Mouse (Mus musculus): ENCODE data around the gene Raver2. TPM values are rescaled to one million over a fixed set of nuclear protein-coding genes. Genes with fewer than 3 reads are reported as not detected.
A peak's percentile ranks its signal among the peaks of the same experiment; 100 is the strongest.
"Not testable (repeated sequence)": the region's sequence is repeated elsewhere in the genome, so short reads cannot be mapped to it uniquely, and the experiment has no call there.

The Raver2 gene
- total RNA-seq, 2 experiments from 2014 or later, result 3.0 to 3.2 TPM

DNA sequence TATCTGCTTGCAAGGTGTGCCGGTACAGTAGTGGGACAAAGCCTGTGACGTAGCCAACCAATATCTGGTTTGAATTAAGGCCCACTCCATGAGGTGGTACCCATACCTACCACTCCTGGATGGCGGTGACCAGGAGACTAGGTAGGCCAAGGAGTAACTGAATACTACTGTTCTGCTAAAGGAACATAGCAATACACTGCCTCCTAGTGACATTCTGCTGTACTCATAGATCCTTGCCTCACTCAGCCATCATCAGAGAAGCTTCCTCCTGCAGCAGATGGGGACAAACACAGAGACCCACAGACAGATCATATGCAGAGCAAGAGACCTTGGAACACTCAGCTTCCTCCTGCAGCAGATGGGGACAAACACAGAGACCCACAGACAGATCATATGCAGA, 21.8 kb downstream of the Raver2 start:
- intact Hi-C loops (cut with DNase I); DNase-seq: not testable (repeated sequence)

GRCm38 (mm10) chr4:101093292-101093691, 24.5 kb downstream of the Raver2 start:
- DNase-seq, result no peak
- intact Hi-C loops (cut with DNase I), result no loop called here

DNA sequence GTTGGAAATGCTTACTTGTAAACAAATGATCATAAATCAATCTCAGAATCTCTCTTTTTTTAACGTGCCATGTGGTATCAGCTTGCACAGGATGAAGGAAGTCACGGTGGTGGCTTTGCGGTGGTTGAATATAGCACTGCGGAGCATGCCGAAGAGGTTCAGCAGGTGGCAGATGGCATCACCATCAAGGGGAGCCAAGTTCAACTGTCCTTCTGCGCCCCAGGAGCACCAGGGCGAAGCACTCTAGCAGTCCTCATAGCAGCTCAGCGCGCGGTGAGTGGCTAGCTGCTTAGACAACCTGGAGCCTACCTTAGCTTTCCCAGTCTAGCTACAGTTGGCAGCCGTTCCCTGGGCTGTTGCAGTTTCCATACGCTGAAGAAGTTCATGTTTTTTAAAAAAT, 38.3 kb downstream of the Raver2 start:
- no peak for DNase-seq
- intact Hi-C loops (cut with DNase I), result no loop called here

DNA sequence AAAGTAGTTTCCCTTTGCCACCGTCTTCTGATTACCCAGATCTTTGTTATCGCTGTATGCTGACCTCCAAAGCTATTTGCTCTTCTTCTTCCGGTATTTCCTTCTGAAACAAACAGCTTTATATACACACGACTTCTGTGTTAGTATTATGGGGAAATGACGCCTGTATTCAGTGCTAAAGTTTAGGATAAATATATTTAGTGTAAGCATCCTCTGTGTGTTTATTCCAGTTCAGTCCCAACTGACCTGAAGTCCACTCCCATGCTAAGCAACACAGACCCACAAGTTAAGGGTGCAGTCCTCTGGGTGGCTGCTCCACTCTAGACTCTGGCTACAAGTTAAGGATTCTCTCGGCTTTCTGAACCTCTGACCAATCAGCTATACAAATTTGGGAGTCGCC, 52.2 kb downstream of the Raver2 start:
- no peak for DNase-seq
- intact Hi-C loops (cut with DNase I), result no loop called here

GRCm38 (mm10) chr4:101135013-101135412, 66.2 kb downstream of the Raver2 start:
- intact Hi-C loops (cut with DNase I), result no loop called here
- DNase-seq, result no peak

- intact Hi-C loops (cut with DNase I), result no loop called here
- DNase-seq, result no peak
Observed at GRCm38 (mm10) chr4:101135909-101136308, 67.1 kb downstream of the Raver2 start.

- intact Hi-C loops (cut with DNase I), result no loop called here
Observed at GRCm38 (mm10) chr4:101137975-101138374, 69.2 kb downstream of the Raver2 start.

GRCm38 (mm10) chr4:101141768-101142167, 73.0 kb downstream of the Raver2 start:
- no peak for DNase-seq
- intact Hi-C loops (cut with DNase I), result no loop called here

More at GRCm38 (mm10) chr4:101137975-101138374, 69.2 kb downstream of the Raver2 start:
- no peak for DNase-seq

GRCm38 (mm10) chr4:101143901-101144300, 75.1 kb downstream of the Raver2 start:
- intact Hi-C loops (cut with DNase I), result no loop called here
- DNase-seq, result no peak

GRCm38 (mm10) chr4:101144361-101144760, 75.6 kb downstream of the Raver2 start:
- intact Hi-C loops (cut with DNase I), result no loop called here

DNA sequence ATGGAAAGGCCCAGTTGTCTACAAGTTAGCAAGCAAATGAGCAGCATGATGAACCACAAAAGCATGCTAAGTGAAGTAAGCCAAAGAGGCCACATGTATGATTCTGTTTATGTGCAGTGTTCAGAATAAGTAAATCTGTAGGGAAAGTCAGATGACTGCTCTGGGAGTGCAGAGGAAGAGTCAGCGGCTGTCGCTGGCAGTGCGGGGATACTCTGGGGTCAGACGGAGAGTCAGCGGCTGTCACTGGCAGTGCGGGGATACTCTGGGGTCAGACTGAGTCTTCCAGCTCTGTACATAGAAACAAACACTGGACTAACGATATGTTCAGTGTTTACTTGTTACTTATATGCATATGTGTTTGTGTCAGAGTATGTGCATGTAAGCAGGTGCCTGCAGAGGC, 76.0 kb downstream of the Raver2 start:
- intact Hi-C loops (cut with DNase I), result loop anchor here (5.0 kb wide), 1 partner anchor 422 kb away; no protein-coding TSS in a partner anchor
- no peak for DNase-seq

More at GRCm38 (mm10) chr4:101144361-101144760, 75.6 kb downstream of the Raver2 start:
- DNase-seq, result no peak

DNA sequence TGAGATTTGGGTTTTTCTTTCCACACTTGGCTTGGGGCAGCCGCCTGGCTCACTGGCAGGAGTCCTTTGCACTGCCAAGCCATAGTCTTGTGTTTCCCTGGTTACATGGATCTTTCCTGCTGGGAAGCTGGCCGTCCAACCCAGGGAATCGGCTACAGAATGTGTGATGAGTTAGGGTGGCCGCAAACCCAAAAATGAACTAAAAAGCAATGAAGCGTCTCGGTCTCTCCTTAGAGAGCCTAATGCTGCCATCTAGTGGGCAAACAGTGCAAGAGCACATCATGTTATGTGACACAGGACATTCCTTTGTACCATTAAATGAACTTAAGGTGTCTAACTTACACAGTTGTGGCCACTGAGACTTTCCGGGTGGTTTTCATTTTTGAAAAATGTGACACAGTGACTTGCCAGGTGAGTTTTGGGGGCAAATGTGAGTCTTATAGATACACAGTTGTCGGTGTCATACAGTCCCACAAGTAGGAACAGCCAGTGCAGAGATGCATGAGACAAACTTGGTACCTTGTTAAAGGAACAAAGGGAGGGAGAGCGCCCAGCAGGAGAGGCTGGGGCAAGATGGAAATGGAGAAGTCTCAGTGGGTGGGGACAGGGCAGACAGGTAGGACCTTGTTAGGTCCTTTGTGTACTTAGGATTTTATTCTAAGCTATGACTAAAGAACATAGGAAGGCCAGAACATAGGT, 77.4 kb downstream of the Raver2 start:
- intact Hi-C loops (cut with DNase I), result loop anchor here (1.0 to 5.0 kb wide), 3 partner anchors 148 to 558 kb away; no protein-coding TSS in a partner anchor
- DNase-seq, result peak; percentile 75 to 84

DNA sequence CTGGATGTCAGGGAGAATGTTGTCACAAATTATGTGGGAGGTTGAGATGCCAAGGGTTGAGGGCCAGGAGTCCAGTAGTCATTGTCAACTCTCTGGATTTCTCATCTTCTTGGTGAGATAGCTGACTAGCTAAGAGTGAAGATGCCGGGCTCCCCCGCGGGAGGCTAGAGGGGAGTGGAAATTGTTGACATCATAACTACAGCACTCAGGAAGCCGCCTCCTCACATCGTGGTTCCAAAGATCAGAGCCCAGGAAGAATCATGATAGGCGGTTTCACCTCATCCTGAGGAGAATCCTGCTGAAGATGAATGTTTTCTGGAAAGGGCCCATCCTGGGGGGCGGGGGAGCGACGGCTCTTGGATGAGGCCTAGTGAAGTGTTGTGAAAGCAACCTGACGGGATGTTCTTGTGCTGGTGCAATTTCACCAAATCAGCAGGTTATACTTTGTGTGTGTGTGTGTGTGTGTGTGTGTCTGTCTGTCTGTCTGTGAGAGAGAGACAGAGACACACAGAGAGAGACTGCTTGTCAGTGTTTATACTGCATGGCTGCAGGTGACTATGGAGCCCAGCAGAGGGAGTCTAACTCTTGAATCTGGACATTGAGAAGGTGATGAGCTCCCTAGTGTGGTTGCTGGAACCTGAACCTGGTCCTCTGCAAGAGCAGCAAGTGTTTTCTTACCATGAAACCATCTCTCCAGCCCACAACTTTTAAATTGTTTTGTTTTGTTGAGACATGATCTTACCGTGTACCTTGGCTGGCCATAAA, 78.3 kb downstream of the Raver2 start:
- intact Hi-C loops (cut with DNase I), result loop anchor here (1.0 to 5.0 kb wide), 3 partner anchors 149 to 559 kb away; no protein-coding TSS in a partner anchor
- DNase-seq, result no peak

GRCm38 (mm10) chr4:101155541-101155940, 86.8 kb downstream of the Raver2 start:
- intact Hi-C loops (cut with DNase I), result no loop called here
- no peak for DNase-seq

GRCm38 (mm10) chr4:101157476-101157875, 88.7 kb downstream of the Raver2 start:
- DNase-seq, result no peak
- intact Hi-C loops (cut with DNase I), result no loop called here

- intact Hi-C loops (cut with DNase I), result no loop called here
- DNase-seq, result no peak
Observed at GRCm38 (mm10) chr4:101158282-101158681, 89.5 kb downstream of the Raver2 start.

DNA sequence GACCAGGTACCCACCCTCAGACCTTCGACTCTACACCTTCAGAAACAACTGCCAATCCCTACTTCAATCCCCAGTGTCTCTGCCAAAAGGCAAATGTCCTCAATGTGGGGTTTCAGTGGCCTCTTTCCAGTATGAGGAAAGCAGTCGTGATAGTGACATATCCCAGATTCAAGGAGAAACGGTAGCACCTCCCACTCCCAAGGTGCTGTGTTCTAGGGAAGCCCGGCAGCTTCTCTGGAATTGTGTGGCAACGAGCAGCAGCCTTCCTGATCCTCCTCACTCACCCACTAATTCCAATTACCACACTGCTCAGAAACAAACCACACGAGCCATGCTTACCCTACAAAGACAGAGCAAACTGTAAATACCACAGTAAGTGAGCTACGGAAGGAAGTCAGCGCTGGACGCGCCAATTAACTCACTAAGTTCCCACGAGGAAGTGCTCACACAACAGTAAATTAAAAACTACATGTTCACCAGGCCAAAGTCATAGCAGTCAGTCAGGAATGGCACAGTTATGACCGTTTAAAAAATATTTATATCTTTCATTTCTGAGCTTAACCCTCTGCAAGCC, 90.5 kb downstream of the Raver2 start:
- DNase-seq, result no peak
- intact Hi-C loops (cut with DNase I), result no loop called here

DNA sequence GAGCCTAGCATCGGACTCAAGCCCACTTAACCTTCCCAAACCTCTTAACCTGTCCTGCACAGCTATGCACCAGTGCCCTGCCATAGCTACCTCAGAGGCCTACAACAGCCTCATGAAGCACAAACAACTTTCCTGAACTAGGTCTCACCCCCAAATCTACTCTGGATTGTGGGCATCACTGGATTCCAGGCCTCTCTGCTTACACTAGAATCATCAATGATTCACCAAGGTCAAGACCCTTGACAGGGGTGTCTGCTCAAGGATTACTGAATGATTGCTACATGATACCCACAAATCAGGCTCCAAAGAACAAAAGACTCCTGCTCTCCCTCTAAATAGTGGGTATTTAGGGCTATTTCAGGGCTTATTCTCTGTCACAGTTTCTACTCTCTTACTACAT, 92.0 kb downstream of the Raver2 start:
- intact Hi-C loops (cut with DNase I), result no loop called here

GRCm38 (mm10) chr4:101164189-101164588, 95.4 kb downstream of the Raver2 start:
- peak in 1 of 2 experiments; percentile 21 for DNase-seq
- intact Hi-C loops (cut with DNase I), result no loop called here

More for the DNA sequence above, 92.0 kb downstream of the Raver2 start:
- DNase-seq, result no peak

DNA sequence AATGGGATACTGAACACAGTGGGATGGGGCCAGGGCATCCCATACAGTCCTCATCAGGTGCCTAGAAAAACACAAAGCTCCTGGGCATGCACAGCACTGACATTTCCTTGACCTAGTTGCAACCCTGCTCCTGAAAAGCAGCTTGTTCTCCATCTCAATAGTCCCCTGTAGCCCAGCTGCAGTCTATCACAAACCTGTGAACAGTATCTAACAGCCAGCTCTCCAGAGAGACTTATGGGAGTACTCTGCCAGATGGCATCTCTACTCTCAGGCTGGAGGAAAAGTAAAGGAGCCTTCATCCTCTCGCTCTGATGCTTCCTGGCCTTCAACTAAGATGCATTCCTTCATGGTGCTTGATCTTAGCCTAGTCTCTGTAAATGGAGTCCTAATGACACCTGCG, 95.9 kb downstream of the Raver2 start:
- peak in 1 of 2 experiments; percentile 26 for DNase-seq
- intact Hi-C loops (cut with DNase I), result no loop called here

GRCm38 (mm10) chr4:101165776-101166175, 97.0 kb downstream of the Raver2 start:
- DNase-seq, result no peak
- intact Hi-C loops (cut with DNase I), result no loop called here

All from heart, postnatal 10 days (tissue).